Mouse (Mus musculus): Measurements from ENCODE around the gene Tcte1.

DNA sequence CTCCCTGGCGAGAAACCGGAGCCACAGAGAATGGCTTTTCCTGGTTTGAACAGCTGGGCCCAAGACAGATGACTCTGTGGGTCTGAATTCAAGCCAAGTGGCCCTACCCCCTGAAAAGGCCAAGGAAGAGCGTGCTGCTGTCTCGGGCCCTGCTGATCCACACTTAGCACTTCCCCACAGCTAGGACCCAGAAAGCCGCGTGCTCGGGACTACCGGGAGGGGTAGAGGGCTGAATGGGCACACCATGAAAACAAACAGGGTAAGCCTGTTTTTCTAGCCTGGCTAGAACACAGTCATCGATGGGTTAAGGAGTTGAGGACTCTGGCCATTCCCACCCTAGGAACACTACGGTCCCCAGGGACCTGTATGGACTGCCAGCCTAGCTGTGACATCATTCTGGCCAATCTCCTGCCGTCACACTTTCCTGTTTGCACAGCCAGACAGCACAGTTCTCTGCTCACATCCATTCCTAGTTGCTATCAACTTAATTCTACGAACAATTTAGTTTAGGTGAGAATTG lies 57.8 kb downstream of the Tcte1 start:
- TF ChIP-seq CTCF (IDR thresholded peaks at IDR 0.05; ENCODE audit: control insufficient read depth, insufficient read depth, low read length) (no peak), POLR2A (IDR thresholded peaks at IDR 0.05; ENCODE audit: borderline replicate concordance, control insufficient read depth, low read depth, low read length) (no peak)

All from bone marrow, adult 2 months (tissue).